Mouse (Mus musculus): Measurements from ENCODE around the gene Itih5. TPM values are rescaled to one million over a fixed set of nuclear protein-coding genes. Genes with fewer than 3 reads are reported as not detected.

Gene Itih5
- total RNA-seq (2014; fragmentation: Nextera tagmentation) (0.09 and 0.84 TPM in 2 replicates), total RNA-seq (2017) (1.3 and 4.9 TPM in 2 replicates)

- peak; percentile 96 for ATAC-seq (replicated peaks; ENCODE audit: low FRiP score, low TSS enrichment, poor library complexity, severe bottlenecking)
Measured at GRCm38 (mm10) chr2:10153201-10154075, at the start of gene Itih5. Gene Itih5 (plus strand): TSS chr2:10153571.

GRCm38 (mm10) chr2:10108535-10109189 lies 44.7 kb upstream of the Itih5 start:
- ATAC-seq (replicated peaks; ENCODE audit: low FRiP score, low TSS enrichment, poor library complexity, severe bottlenecking): no peak

GRCm38 (mm10) chr2:10118751-10119150 lies 34.6 kb upstream of the Itih5 start:
- ATAC-seq (replicated peaks; ENCODE audit: low FRiP score, low TSS enrichment, poor library complexity, severe bottlenecking): no peak

GRCm38 (mm10) chr2:10119276-10119675 lies 34.1 kb upstream of the Itih5 start:
- ATAC-seq (replicated peaks; ENCODE audit: low FRiP score, low TSS enrichment, poor library complexity, severe bottlenecking): no peak

GRCm38 (mm10) chr2:10121826-10122225 lies 31.5 kb upstream of the Itih5 start:
- ATAC-seq (replicated peaks; ENCODE audit: low FRiP score, low TSS enrichment, poor library complexity, severe bottlenecking): no peak

GRCm38 (mm10) chr2:10126122-10126521 lies 27.2 kb upstream of the Itih5 start:
- no peak for ATAC-seq (replicated peaks; ENCODE audit: low FRiP score, low TSS enrichment, poor library complexity, severe bottlenecking)

- ATAC-seq (replicated peaks; ENCODE audit: low FRiP score, low TSS enrichment, poor library complexity, severe bottlenecking): no peak
Measured at GRCm38 (mm10) chr2:10127471-10127870, 25.9 kb upstream of the Itih5 start.

GRCm38 (mm10) chr2:10128571-10128970 lies 24.8 kb upstream of the Itih5 start:
- no peak for ATAC-seq (replicated peaks; ENCODE audit: low FRiP score, low TSS enrichment, poor library complexity, severe bottlenecking)

GRCm38 (mm10) chr2:10130341-10130990 lies 22.9 kb upstream of the Itih5 start:
- no peak for ATAC-seq (replicated peaks; ENCODE audit: low FRiP score, low TSS enrichment, poor library complexity, severe bottlenecking)

- no peak for ATAC-seq (replicated peaks; ENCODE audit: low FRiP score, low TSS enrichment, poor library complexity, severe bottlenecking)
Measured at GRCm38 (mm10) chr2:10131296-10131695, 22.1 kb upstream of the Itih5 start, which contains the start of gene Itih2. Gene Itih2 (minus strand): TSS chr2:10131396.

- no peak for ATAC-seq (replicated peaks; ENCODE audit: low FRiP score, low TSS enrichment, poor library complexity, severe bottlenecking)
Measured at GRCm38 (mm10) chr2:10132128-10132527, 21.2 kb upstream of the Itih5 start.

GRCm38 (mm10) chr2:10133941-10134340 lies 19.4 kb upstream of the Itih5 start:
- no peak for ATAC-seq (replicated peaks; ENCODE audit: low FRiP score, low TSS enrichment, poor library complexity, severe bottlenecking)

- ATAC-seq (replicated peaks; ENCODE audit: low FRiP score, low TSS enrichment, poor library complexity, severe bottlenecking): no peak
Measured at GRCm38 (mm10) chr2:10137320-10137719, 16.1 kb upstream of the Itih5 start.

GRCm38 (mm10) chr2:10140456-10140855 lies 12.9 kb upstream of the Itih5 start:
- no peak for ATAC-seq (replicated peaks; ENCODE audit: low FRiP score, low TSS enrichment, poor library complexity, severe bottlenecking)

GRCm38 (mm10) chr2:10142472-10143454 lies 10.6 kb upstream of the Itih5 start:
- peak; percentile 100 for ATAC-seq (replicated peaks; ENCODE audit: low FRiP score, low TSS enrichment, poor library complexity, severe bottlenecking)

GRCm38 (mm10) chr2:10145514-10145913 lies 7.9 kb upstream of the Itih5 start:
- ATAC-seq (replicated peaks; ENCODE audit: low FRiP score, low TSS enrichment, poor library complexity, severe bottlenecking): no peak

- no peak for ATAC-seq (replicated peaks; ENCODE audit: low FRiP score, low TSS enrichment, poor library complexity, severe bottlenecking)
Measured at GRCm38 (mm10) chr2:10147176-10147575, 6.2 kb upstream of the Itih5 start.

GRCm38 (mm10) chr2:10152590-10152989 lies 781 bp upstream of the Itih5 start:
- ATAC-seq (replicated peaks; ENCODE audit: low FRiP score, low TSS enrichment, poor library complexity, severe bottlenecking): no peak

- ATAC-seq (replicated peaks; ENCODE audit: low FRiP score, low TSS enrichment, poor library complexity, severe bottlenecking): no peak
Measured at GRCm38 (mm10) chr2:10157184-10157583, 3.8 kb downstream of the Itih5 start.

All from megakaryocyte-erythroid progenitor cell, adult 5-6 weeks (primary cell).